Mouse (Mus musculus) left cerebral cortex, adult 11 months (tissue): ENCODE data around the gene Mark3.

ENCODE experiments used
- DNase-seq: peaks from one replicate; pipeline ENCODE4 v3.0.0; 2022; ENCODE audit warnings: low spot score

Mark3 gene

GRCm38 (mm10) chr12:111675797-111676580, 101.7 kb downstream of the Mark3 start:
- DNase-seq: no peak

DNA sequence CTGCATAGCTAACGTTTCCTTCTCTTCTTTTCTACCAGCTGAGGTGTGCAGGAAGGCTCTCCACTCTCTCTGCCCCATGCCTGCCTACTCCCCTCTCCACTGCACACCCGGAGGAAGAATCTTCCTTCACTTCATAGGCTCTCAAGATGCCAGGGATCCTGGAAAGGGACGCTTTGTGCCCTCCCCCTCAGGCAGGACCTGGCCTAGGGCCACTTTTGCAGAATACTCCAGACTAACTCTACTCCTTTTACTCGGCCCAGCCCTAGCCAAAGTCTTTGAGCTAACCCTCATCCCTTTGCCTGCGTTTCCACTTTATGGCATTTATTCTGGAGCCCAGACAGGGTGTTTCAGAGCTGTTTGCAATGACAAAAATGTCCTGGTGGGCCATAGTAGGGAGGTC, 103.1 kb downstream of the Mark3 start:
- DNase-seq: no peak

- DNase-seq: no peak
Observed at GRCm38 (mm10) chr12:111677882-111678669, 103.8 kb downstream of the Mark3 start, which contains the start of gene Trmt61a. Gene Trmt61a, plus strand, starts transcription at chr12:111678105.

DNA sequence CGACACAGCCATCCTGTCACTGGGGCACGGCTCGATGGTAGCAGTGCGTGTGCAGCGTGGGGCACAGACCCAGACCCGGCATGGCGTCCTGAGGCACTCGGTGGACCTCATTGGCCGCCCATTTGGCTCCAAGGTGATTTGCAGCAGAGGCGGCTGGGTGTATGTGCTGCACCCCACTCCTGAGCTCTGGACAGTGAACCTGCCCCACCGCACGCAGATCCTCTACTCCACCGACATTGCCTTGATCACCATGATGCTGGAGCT, 104.3 kb downstream of the Mark3 start:
- DNase-seq: no peak

- no peak for DNase-seq
Observed at GRCm38 (mm10) chr12:111678997-111679396, 104.7 kb downstream of the Mark3 start.

DNA sequence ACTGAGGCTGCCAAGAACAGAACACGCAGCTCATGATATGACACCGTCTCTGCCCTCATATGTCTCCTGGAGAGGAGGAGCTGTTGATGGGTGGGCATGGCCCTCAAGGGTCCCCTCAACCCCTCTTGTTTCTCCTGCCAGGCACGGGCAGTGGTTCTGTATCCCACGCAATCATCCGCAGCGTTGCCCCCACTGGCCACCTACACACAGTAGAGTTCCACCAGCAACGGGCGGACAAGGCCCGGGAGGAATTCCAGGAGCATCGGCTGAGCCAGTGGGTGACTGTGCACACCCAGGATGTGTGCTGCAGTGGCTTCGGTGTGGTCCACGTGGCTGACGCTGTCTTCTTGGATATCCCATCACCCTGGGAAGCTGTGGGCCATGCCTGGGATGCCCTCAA, 106.3 kb downstream of the Mark3 start:
- no peak for DNase-seq

GRCm38 (mm10) chr12:111681305-111681704, 107.0 kb downstream of the Mark3 start:
- no peak for DNase-seq

- DNase-seq: no peak
Observed at GRCm38 (mm10) chr12:111682003-111682402, 107.7 kb downstream of the Mark3 start.

- DNase-seq: no peak
Observed at GRCm38 (mm10) chr12:111682806-111683205, 108.5 kb downstream of the Mark3 start.

DNA sequence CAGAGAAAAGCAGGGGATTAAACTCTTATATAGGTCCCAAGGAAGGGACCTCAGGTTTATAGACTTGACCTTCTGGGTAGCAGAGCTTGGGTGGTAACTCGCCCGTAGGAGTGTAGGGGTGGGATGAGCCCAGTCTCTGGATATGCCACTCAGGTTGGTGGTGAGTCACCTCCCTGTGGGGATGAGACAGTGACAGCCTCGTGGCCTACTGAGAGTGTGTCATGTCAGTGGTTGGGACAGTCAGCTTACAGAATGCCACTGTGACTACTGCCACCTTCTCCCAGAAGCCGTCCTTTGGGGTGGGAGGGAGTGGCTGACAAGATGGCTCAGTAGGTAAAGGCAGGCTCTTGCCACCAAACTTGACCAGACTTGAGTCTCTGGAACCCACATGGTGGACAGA, 112.1 kb downstream of the Mark3 start:
- no peak for DNase-seq

DNA sequence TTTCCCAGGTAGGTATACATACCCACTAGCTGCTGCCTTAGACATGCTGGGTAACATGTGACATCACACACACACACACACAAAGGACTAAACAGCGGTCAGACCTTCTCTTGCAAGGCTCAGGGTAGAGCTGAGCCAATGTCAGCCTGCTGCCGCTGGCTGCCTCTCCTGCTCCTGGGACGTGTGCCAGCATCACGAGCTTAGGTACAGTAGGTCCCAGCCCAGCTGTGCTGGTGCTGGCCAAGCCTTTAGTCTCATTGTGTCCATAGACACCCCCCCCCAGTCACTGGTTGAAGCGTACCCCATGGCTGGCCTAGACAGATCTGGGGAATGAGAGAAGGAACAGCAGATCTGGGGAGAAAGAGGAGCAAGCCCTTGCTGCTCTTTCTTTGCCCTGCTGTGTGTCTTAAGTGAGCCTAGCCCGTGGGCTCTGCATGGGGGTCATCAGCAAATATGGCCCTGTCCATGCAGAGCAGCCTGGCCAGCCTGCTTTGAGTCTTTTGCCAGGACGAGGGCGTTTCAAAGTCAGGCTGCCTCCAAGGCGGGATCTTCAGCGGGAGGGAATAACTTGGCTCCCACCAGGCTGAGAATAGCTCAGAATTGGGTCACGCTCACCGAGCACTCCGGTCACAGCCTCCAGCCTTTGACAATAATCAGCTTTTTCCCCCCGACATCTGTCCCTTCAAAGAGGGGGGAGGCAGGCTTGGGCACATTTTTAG, 113.2 kb downstream of the Mark3 start:
- DNase-seq: no peak

GRCm38 (mm10) chr12:111688069-111688428, 113.7 kb downstream of the Mark3 start:
- DNase-seq: no peak

DNA sequence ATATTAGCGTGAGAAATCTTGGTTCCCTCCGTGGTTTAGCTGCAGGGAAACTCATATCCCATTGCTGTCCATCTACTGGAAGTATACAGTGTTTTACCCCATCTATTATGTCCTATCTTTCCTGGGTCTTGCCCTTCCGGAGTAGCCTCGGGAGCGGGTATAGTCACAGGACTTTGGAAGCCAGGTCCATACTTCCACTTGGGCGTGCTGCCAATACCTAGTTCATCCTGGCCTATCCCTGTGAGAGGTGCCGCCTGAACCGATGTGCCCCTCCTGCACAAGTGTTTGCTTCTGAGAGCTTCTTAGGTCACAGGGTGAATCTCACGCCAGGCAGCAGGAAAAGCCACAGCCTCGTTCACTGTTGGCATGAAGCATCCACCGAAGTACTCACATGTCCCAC, 115.1 kb downstream of the Mark3 start:
- no peak for DNase-seq

DNA sequence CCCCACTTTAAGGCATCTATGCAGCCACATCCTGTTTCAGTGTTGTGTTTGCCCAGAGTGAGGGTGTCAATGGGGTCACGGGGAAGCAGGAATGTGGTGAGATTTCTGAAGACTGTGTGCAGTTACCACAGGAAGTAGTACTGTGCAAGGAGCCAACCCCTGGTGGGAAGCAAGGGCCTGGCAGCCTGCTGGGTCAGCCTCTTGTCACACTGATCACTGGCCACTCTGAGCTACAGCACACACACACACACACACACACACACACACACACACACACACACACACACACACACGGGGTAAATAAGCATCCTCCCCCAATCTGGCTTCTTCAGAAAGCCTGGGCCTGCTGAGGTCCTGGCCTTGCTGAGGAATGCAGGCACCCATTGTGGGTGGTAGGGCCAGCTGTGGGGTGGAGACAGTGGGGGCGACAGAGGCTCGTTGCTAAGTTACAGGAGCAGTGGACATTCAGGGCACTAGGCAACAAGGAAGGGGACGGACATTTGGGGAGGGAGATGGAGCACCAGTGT, 117.1 kb downstream of the Mark3 start:
- DNase-seq: no peak

- no peak for DNase-seq
Observed at GRCm38 (mm10) chr12:111692899-111693298, 118.6 kb downstream of the Mark3 start.

DNA sequence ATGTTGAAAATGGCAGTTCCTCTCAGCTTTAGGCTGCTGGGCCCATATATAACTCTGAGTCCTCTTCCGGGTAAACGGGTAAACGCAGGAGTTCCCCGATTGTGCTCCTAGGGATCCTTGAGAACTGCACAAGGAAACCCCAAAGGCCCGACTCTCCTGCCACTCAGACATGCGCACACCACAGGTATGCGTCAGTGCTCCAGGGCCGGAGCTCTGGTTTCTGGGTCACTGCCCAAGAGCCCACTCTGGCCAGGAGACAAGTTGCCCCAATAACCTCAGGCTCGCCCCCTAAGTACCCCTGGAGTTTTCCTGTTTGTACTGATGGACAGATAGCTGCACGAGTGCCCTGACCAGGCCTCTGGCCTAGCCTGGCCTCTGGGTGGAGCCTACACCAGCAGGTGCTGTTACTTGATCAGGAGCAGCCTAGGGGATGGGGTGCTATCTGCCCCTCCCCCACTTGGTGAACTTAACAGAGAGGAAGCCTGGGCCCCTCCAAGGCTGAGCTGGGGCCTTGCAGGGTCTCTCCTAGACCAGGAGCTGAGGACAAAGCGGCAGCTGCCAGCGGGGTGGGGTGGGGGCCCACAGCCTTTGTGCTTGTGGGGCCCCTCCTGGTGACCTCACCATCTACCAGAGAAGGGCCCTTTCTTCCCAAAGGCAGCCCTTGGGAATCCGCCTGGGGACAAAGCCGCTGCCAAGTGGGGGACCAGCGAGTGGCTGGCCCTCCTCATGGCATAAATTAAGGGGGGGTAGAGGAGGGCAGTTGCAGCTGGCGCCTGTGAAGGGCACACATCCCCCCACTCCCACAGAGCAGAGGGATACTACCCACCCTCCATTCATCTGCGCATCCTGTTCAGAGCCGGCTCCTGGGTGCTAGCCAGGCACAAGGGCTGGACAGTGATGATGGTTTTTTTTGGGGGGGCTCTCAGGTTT, 119.3 kb downstream of the Mark3 start:
- DNase-seq: peak; percentile 82

DNA sequence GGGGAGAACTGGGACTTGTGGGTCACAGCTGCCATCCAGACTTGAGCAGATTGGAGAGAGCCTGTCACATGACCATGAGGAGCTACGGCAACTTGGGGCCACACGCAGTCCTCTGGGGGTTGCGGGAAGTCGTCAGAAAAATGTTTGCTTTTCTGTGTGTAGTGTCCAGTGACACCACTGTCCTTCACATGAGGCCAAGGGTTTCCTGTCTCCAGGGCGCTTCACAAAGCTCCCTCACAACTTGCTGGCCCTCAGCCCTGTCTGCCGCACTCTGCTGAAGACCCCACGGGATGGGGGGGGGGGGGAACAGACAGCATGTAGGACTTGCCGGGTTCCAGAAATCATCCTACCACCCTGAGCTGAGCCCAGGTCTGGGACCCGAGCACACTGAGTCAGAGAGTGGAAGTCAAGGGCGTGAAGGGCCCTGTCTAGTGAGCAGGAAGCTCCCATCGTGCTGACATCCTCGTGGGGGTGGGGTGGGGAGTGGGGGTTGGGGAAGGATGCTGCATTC, 120.0 kb downstream of the Mark3 start:
- no peak for DNase-seq

- no peak for DNase-seq
Observed at GRCm38 (mm10) chr12:111694880-111695804, 120.8 kb downstream of the Mark3 start.

DNA sequence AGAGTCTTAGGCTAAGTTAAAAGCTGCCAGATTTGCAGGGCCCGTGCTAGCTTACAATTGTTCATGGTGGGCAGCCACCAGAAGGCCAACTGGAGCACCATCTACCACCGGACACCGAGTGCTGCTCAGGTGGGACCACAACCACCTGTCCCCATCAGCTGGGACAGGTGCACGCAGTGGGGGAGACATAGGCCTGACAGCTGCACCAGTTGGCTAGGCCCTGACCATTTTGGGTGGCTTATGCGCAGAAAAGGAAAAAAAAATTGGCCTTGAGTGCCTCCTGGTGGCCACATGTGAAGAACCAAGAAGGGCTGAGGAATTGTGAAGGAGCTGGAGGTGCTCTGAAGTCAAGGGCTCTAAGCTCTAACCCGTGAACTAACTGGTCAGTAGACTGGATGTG, 121.9 kb downstream of the Mark3 start:
- DNase-seq: no peak

DNA sequence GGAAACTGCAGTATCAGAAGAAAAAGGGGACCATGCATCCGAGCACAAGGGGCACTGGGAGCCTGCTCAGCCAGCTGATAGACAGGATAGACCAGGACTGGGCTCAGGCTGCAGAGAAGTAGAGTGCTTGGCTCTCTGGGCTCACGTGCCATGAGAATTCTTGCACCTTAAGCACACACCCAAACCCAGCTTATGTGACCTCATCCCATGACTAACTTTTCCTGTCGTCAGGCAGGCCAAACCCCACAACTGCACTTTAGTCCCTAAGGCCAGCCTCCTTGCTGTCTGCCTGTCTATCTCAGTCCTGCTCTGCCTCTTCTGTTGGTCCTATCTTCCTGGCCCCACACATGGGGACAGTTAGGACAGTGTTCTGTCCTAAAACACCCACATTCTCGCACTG, 123.4 kb downstream of the Mark3 start:
- no peak for DNase-seq
